Mouse (Mus musculus): ENCODE measurements at regions not wholly inside any gene's neighbourhood (a gene's known extent, or its start where the extent isn't known, plus 50 kb on each side); places are given as distances from the start of the nearest gene placed in this dataset.

DNA sequence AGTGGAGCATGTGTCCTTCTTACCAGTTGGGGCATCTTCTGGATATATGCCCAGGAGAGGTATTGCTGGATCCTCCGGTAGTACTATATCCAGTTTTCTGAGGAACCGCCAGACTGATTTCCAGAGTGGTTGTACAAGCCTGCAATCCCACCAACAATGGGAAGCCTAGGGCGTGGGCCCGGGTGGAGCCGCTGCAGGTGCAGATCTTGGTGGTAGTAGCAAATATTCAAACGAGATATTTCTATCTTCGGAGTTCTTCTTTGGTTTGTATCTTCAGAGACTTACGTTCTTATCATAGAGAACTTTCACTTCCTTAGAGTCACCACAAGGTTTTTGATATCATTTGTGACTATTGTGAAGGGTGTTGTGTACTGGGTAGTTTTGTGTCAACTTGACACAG is 60.2 kb upstream of the Btbd35f28 start:
- peak; percentile 87 for ATAC-seq (replicated peaks; ENCODE audit: low read depth, poor library complexity, severe bottlenecking)
